Mouse (Mus musculus) neural tube, embryonic 15.5 days (tissue): ENCODE measurements at regions not wholly inside any gene's neighbourhood (a gene's known extent, or its start where the extent isn't known, plus 50 kb on each side); places are given as distances from the start of the nearest gene placed in this dataset.
"Not testable (repeated sequence)": the region's sequence is repeated elsewhere in the genome, so short reads cannot be mapped to it uniquely, and the experiment has no call there.

Source experiments
- ATAC-seq: fragments of 200-750 bp; cut with Nextera tagmentation; 2 replicates; pipeline ENCODE4 v1.8.0; 2017; ENCODE audit warnings: mild to moderate bottlenecking, moderate TSS enrichment, moderate library complexity; ENCODE audit not compliant: low FRiP score
- H3K27ac ChIP-seq: fragments of 300-500 bp; sonication (generic); replicated peaks from 2 replicates; pipeline ENCODE4 v1.5.1; 2015; ENCODE audit warnings: mild to moderate bottlenecking, inconsistent platforms
- H3K27me3 ChIP-seq: fragments of 300-500 bp; sonication (generic); replicated peaks from 2 replicates; pipeline ENCODE4 v1.6.1; 2015; ENCODE audit warnings: inconsistent platforms
- H3K36me3 ChIP-seq: fragments of 300-500 bp; sonication (generic); 2 replicates; pipeline ENCODE4 v1.6.1; 2015; ENCODE audit warnings: inconsistent platforms
- H3K4me1 ChIP-seq: fragments of 300-500 bp; sonication (generic); 2 replicates; pipeline ENCODE4 v1.6.1; 2015; ENCODE audit warnings: inconsistent platforms
- H3K4me2 ChIP-seq: fragments of 300-500 bp; sonication (generic); 2 replicates; pipeline ENCODE4 v1.6.1; 2015; ENCODE audit warnings: inconsistent platforms, mild to moderate bottlenecking, moderate library complexity
- H3K4me3 ChIP-seq: fragments of 300-500 bp; sonication (generic); replicated peaks from 2 replicates; pipeline ENCODE4 v1.5.1; 2015; ENCODE audit warnings: mild to moderate bottlenecking, inconsistent platforms
- H3K9ac ChIP-seq: fragments of 300-500 bp; sonication (generic); replicated peaks from 2 replicates; pipeline ENCODE4 v1.6.1; 2015; ENCODE audit warnings: mild to moderate bottlenecking, inconsistent platforms
- H3K9me3 ChIP-seq: fragments of 300-500 bp; sonication (generic); replicated peaks from 2 replicates; pipeline ENCODE4 v1.6.1; 2016; ENCODE audit warnings: inconsistent platforms
- WGBS: fragments of 180-500 bp; shearing (Covaris S2); methylation state at CpG from one replicate; pipeline ENCODE4 v1.1.7; 2015; ENCODE audit warnings: mixed read lengths; 5-methylcytosine and 5-hydroxymethylcytosine counted together

DNA sequence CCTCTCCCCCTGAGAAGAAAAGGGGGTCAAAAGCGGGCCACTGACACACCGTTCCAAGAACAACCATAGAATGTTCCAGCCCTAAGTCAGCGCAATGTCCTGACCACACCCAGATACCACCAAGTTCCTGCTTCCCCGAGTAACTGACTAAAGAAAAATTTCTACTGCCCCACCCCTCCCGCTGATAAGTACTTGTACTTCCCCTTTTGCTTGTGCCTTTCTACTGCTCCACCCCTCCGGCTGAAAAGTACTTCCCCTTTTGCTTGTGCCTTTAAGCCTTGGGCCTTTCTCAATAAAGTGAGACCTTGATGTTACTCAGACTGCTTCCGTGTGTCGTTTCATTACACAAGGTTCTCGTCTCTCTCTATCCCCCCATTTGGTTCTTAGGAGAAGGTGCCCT, 51.6 kb upstream of the Alkbh8 start:
- H3K9me3 ChIP-seq, ATAC-seq, H3K4me2 ChIP-seq, H3K36me3 ChIP-seq, H3K27me3 ChIP-seq, H3K9ac ChIP-seq, H3K4me1 ChIP-seq, H3K27ac ChIP-seq, H3K4me3 ChIP-seq: not testable (repeated sequence)
- 94% methylated on average over 9 of the region's 9 CpGs for WGBS
